Mouse (Mus musculus): ENCODE measurements at regions not wholly inside any gene's neighbourhood (a gene's known extent, or its start where the extent isn't known, plus 50 kb on each side); places are given as distances from the start of the nearest gene placed in this dataset.

DNA sequence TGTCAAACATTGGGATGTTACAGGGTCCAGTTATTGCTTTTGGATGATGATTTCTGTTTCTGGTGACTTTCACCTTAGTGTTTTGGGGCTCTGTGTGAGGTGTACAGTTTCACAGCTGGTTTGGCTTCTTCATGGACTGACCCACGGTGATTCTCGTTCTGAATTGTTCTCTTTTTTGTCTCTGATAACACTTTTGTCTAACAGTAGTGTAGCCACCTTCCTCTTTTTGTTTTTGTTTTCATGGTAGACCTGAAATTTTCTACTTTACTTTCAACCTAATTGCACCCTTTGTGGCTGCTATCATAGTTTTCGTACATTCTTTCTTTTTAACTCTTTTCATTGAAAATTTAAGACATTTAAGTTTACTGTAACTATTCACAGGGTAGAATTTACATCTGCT is 105.5 kb downstream of the Bcl2l11 start:
- Histone ChIP-seq H3K27ac (ENCODE audit: control insufficient read depth, insufficient read depth, low read depth, low read length) (no peak overlapping the region), H3K36me3 (ENCODE audit: control insufficient read depth, insufficient read depth, low read length) (no peaks in the 10 kb centered on the region), H3K4me3 (ENCODE audit: control insufficient read depth, low read depth, low read length) (no peak overlapping the region), H3K27me3 (ENCODE audit: control insufficient read depth, insufficient read depth, low read length) (no peaks in the 10 kb centered on the region), H3K4me1 (ENCODE audit: control insufficient read depth, insufficient read depth, low read length) (no peaks in the 10 kb centered on the region)
- TF ChIP-seq POLR2A (IDR thresholded peaks at IDR 0.05; ENCODE audit: control insufficient read depth, low read depth, low read length) = no peak
- no peak for TF ChIP-seq CTCF (IDR thresholded peaks at IDR 0.05; ENCODE audit: control insufficient read depth, insufficient read depth, insufficient replicate concordance, low read depth, low read length)

DNA sequence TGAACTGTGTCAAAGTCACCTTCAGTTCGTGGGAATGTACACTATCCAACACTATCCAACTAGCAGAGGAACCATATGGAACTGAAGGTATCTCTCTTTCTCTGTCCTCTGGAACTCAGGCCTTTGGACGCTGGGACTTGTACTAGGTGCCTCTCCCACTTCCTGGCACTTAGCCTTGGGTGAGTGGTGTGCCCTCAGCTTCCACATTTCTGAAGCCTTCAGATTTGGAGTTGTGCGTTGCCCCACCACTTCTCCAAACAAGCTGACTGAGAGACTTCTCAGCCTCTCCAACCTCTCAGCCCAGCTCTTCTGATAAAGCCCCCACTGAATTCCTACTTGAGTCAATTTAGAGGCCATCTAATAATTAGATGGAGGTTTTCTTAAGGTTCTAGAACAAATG is 106.2 kb downstream of the Bcl2l11 start:
- Histone ChIP-seq H3K4me1 (ENCODE audit: control insufficient read depth, insufficient read depth, low read length) (no peaks in the 10 kb centered on the region), H3K27ac (ENCODE audit: control insufficient read depth, insufficient read depth, low read depth, low read length) (no peak overlapping the region), H3K36me3 (ENCODE audit: control insufficient read depth, insufficient read depth, low read length) (no peaks in the 10 kb centered on the region), H3K4me3 (ENCODE audit: control insufficient read depth, low read depth, low read length) (no peak overlapping the region), H3K27me3 (ENCODE audit: control insufficient read depth, insufficient read depth, low read length) (no peaks in the 10 kb centered on the region)
- TF ChIP-seq POLR2A (IDR thresholded peaks at IDR 0.05; ENCODE audit: control insufficient read depth, low read depth, low read length) (no peak), CTCF (IDR thresholded peaks at IDR 0.05; ENCODE audit: control insufficient read depth, insufficient read depth, insufficient replicate concordance, low read depth, low read length) (no peak)

DNA sequence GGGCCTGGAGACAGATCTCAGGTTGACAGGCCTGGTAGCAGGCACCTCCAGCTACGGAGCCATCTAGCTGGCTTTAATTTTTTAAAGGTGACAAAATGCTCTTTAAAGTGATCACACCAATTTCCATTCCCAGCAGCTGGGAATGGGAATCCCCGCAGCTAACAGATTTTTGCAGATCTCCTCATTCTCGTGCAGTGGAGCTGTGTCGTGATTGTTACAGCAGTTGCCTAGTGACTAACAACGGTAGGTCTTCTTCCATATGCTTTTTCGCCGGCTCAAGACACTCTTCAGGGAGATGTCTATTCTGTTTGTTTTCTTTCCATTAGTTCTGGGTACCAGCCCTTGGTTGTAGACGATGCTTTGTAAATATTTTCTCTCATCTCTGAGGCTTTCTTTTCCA is 109.3 kb downstream of the Bcl2l11 start:
- no peak for TF ChIP-seq CTCF (IDR thresholded peaks at IDR 0.05; ENCODE audit: control insufficient read depth, insufficient read depth, insufficient replicate concordance, low read depth, low read length)
- TF ChIP-seq POLR2A (IDR thresholded peaks at IDR 0.05; ENCODE audit: control insufficient read depth, low read depth, low read length) = no peak
- Histone ChIP-seq H3K27me3 (ENCODE audit: control insufficient read depth, insufficient read depth, low read length) (no peaks in the 10 kb centered on the region), H3K36me3 (ENCODE audit: control insufficient read depth, insufficient read depth, low read length) (no peaks in the 10 kb centered on the region), H3K4me3 (ENCODE audit: control insufficient read depth, low read depth, low read length) (no peak overlapping the region), H3K4me1 (ENCODE audit: control insufficient read depth, insufficient read depth, low read length) (no peaks in the 10 kb centered on the region), H3K27ac (ENCODE audit: control insufficient read depth, insufficient read depth, low read depth, low read length) (no peak overlapping the region)

DNA sequence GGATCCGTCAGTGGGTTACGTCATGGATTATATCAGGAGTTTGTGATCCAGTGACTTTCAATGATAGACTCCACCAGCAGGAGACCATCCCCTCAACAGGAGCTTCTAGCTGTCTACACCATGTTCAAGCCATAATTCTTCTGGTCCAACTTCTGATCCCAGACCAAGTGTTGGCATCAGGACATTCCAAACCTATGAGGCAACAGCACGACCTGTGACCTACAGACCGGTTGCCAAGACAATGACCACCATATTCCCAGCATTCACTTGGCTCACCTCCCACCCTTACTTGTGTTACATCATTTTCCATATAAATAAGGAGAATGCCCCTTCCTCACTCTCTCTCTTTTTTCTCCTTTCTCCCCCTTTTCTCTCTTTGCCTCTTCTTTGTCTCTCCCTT is 113.6 kb downstream of the Bcl2l11 start:
- Histone ChIP-seq H3K4me1 (ENCODE audit: control insufficient read depth, insufficient read depth, low read length) (peaks cover 2% of the 10 kb centered on the region; the same call in 1 of the 2 replicates), H3K4me3 (ENCODE audit: control insufficient read depth, low read depth, low read length) (no peak overlapping the region), H3K27ac (ENCODE audit: control insufficient read depth, insufficient read depth, low read depth, low read length) (no peak overlapping the region), H3K36me3 (ENCODE audit: control insufficient read depth, insufficient read depth, low read length) (no peaks in the 10 kb centered on the region), H3K27me3 (ENCODE audit: control insufficient read depth, insufficient read depth, low read length) (no peaks in the 10 kb centered on the region)
- TF ChIP-seq CTCF (IDR thresholded peaks at IDR 0.05; ENCODE audit: control insufficient read depth, insufficient read depth, insufficient replicate concordance, low read depth, low read length) (no peak), POLR2A (IDR thresholded peaks at IDR 0.05; ENCODE audit: control insufficient read depth, low read depth, low read length) (no peak)

DNA sequence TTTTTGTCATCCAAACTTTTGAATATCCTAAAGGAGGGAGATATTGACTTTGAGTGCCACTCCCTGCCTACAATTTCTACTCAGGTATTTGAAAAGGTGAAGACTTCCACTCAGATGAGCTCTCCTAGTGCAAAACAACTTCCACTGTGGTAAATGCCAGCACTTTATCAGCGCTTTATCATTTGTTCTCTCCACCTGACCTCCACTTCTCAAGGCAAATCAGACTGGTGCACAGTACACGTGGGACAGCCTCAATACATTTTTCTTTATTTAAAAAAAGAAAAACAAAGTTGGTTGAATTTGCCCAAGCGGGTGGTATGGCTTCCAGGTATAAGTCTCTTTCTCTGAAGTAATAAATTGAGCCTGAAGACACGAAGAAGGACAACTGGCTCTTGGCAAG is 114.2 kb downstream of the Bcl2l11 start:
- TF ChIP-seq CTCF (IDR thresholded peaks at IDR 0.05; ENCODE audit: control insufficient read depth, insufficient read depth, insufficient replicate concordance, low read depth, low read length) = no peak
- no peak for TF ChIP-seq POLR2A (IDR thresholded peaks at IDR 0.05; ENCODE audit: control insufficient read depth, low read depth, low read length)
- no peak overlapping the region for H3K27ac ChIP-seq (ENCODE audit: control insufficient read depth, insufficient read depth, low read depth, low read length)

DNA sequence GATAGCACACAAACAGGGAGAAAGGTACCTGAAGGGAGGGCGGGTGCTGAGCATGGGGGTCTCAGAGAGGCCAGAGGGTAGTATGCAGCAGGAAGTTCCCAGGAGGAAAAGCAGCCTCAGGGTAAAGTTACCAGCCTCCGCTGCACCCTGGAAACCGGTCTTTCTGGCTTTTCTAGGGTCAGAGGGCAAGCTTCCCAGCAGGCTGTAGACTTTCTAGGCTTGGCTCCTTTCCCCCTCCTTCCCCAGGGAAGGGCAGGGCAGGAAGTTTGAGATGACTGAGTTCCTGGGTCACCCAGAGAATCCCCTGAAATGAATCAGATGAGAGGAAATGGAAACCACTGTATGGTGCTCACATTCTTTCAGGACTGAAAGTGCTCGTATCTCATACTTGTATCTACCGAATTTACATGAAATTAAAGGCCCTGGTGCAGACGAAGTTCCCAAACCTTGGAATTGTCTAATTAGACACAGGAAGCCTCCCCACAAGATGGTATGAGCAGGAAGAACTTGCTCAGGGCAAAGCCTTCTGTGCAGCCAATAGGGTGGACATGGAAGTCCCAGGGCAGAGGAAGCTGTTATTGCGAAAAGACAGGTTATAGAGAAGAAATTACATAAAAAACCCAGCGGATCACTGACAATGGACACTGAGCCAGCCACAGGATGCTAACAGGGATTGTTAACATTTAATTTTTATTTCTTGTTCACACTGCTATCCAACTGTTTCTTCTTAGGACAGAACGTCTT is 114.9 kb downstream of the Bcl2l11 start:
- Histone ChIP-seq H3K27me3 (ENCODE audit: control insufficient read depth, insufficient read depth, low read length) (no peaks in the 10 kb centered on the region), H3K4me3 (ENCODE audit: control insufficient read depth, low read depth, low read length) (no peak overlapping the region), H3K36me3 (ENCODE audit: control insufficient read depth, insufficient read depth, low read length) (no peaks in the 10 kb centered on the region), H3K4me1 (ENCODE audit: control insufficient read depth, insufficient read depth, low read length) (peaks cover 2% of the 10 kb centered on the region; the same call in 1 of the 2 replicates), H3K27ac (ENCODE audit: control insufficient read depth, insufficient read depth, low read depth, low read length) (no peak overlapping the region)
- TF ChIP-seq CTCF (IDR thresholded peaks at IDR 0.05; ENCODE audit: control insufficient read depth, insufficient read depth, insufficient replicate concordance, low read depth, low read length) (no peak), POLR2A (IDR thresholded peaks at IDR 0.05; ENCODE audit: control insufficient read depth, low read depth, low read length) (no peak)

More for the DNA sequence above, 114.2 kb downstream of the Bcl2l11 start:
- Histone ChIP-seq H3K27me3 (ENCODE audit: control insufficient read depth, insufficient read depth, low read length) (no peaks in the 10 kb centered on the region), H3K4me3 (ENCODE audit: control insufficient read depth, low read depth, low read length) (no peak overlapping the region), H3K4me1 (ENCODE audit: control insufficient read depth, insufficient read depth, low read length) (peaks cover 2% of the 10 kb centered on the region; the same call in 1 of the 2 replicates), H3K36me3 (ENCODE audit: control insufficient read depth, insufficient read depth, low read length) (no peaks in the 10 kb centered on the region)

DNA sequence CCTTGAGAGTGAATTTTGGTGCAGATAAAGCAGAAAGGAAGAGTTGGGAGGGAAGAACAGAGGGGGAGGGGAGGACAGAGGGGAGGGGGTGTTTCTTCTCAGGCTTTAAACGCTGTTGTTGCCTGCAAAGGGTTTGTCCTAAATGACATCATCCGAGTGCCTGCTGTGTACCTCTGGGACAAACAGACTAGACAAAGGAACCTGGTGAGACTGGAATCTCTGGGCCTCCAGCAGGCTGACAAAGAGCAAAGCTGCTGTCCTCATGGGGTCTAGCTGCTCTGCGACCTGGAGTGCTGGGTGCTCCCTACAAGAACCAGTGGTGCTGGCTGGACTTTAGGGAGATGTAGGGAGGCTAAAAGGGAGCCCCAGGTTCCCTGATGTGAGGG is 115.4 kb downstream of the Bcl2l11 start:
- no peaks in the 10 kb centered on the region for H3K27me3 ChIP-seq (ENCODE audit: control insufficient read depth, insufficient read depth, low read length)
- H3K4me1 ChIP-seq (ENCODE audit: control insufficient read depth, insufficient read depth, low read length) = peaks cover 2% of the 10 kb centered on the region; the same call in 1 of the 2 replicates
- H3K4me3 ChIP-seq (ENCODE audit: control insufficient read depth, low read depth, low read length) = no peak overlapping the region
- no peak overlapping the region for H3K27ac ChIP-seq (ENCODE audit: control insufficient read depth, insufficient read depth, low read depth, low read length)
- TF ChIP-seq POLR2A (IDR thresholded peaks at IDR 0.05; ENCODE audit: control insufficient read depth, low read depth, low read length) = no peak
- TF ChIP-seq CTCF (IDR thresholded peaks at IDR 0.05; ENCODE audit: control insufficient read depth, insufficient read depth, insufficient replicate concordance, low read depth, low read length) = no peak
- H3K36me3 ChIP-seq (ENCODE audit: control insufficient read depth, insufficient read depth, low read length) = no peaks in the 10 kb centered on the region
